Mouse (Mus musculus) megakaryocyte, embryonic 14.5 days (primary cell): ENCODE results near the gene Slc51a.

Source experiments
- FLI1 ChIP-seq: IDR thresholded peaks from 2 replicates; pipeline ENCODE4 v1.6.1; 2012; ENCODE audit warnings: low read length, inconsistent platforms, mixed read lengths
- GATA1 ChIP-seq: IDR thresholded peaks from 3 replicates; pipeline ENCODE4 v1.6.1; 2012; ENCODE audit warnings: mixed read lengths, low read length, inconsistent platforms, borderline replicate concordance

DNA sequence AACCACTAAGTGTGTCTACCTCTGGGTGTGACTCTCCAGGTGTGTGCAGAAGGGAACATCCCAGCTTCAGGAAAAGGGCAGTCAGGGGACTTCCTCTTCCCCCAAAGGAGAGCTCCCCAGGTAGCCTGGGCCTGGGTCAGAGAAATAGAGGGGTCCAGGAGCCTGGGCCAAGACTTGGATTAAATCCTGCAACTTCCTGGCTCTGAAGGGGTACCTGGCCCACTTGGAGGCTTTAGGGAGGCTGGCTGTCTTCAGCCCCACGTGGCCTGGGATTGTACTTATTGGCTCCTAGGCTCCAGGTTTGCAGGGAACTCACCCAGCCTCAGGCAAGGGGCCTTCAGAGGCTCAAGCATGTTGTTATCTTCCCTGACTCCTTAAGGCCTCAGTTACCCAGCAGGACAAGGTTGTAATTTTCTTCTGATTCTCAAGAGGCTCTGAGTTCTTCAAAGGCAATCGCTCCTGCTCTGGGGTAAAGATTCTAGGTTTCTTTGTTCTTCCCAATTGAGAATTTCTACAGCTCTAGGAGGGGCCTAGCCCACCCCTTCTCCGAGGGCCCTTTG lies 20.9 kb upstream of the Slc51a start:
- TF ChIP-seq GATA1 (no peak), FLI1 (no peak)
